Mouse (Mus musculus) megakaryocyte, embryonic 14.5 days (primary cell): ENCODE results near the gene Zbtb8os.

Experiments
- FLI1 ChIP-seq: IDR thresholded peaks from 2 replicates; pipeline ENCODE4 v1.6.1; 2012; ENCODE audit warnings: low read length, inconsistent platforms, mixed read lengths
- GATA1 ChIP-seq: IDR thresholded peaks from 3 replicates; pipeline ENCODE4 v1.6.1; 2012; ENCODE audit warnings: mixed read lengths, low read length, inconsistent platforms, borderline replicate concordance

DNA sequence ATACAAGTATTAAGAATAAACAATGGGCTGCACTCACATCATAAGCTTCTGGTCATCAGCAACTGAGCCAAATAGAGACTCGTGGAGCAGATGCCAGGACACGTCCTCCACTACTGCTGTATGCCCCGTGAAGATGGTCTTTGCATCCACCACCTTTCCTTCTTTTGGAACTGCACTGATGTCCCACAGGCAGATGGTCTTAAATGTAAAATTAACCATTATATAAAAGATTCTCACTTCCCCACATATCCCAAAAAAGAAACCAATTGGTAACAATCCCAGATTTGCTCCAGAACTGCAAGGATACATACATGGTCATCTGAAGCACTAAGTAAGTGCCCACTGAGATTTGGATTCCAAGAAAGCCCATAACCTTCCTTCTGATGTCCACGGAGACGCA is 13.5 kb upstream of the Zbtb8os start:
- TF ChIP-seq GATA1 (no peak), FLI1 (no peak)
